Mouse (Mus musculus) mouse trophoblast stem cell (cell line): ENCODE results near the gene F13a1.

ENCODE experiments used
- in situ Hi-C, 2 experiments: fragments of 300-500 bp; cut with MseI, MboI; formaldehyde crosslinking; loops; 2 replicates in 1 of 2; 3 replicates in 1 of 2; pipeline ENCODE4 v1.15.1; 2025

Gene F13a1

DNA sequence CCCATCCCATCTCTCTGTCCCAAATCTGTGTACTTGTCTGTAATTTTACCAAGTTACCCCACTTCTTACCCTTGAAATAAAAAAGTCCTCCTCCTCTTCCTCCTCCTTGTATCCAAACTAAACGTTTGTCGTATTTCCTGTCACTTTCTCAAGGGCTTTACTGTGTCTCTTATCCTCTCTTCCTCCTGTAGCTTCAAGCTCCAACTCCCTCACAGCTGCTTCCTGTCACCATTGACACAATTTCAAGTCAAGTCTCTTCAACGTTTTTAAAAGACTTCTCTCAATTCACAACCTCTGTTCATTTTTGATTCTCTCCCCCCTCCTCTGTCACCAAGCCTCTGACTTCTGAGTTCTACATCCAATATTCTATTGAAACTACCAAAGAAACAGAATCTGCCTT is at the start of gene F13a1:
F13a1 (minus strand) TSS at position 119 of the 400 bp plus-strand sequence.
- in situ Hi-C loops, result no loop called here

DNA sequence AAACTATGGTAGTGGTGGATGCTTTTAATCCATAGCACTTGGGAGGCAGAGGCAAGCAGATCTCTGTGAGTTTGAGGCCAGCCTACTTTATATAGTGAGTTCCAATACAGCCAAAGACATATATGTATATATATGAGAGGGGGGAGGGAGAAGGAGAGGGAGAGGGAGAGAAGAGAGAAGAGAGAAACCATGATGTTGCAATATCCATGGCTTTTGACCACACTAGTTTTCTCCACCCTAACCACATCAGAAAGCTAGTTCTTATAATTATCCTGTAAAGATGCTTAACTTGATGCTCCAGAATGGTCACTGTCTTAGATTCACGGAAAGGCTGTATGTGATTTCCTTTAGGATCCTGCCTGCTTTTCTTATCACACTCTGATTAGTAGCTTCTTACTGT is 41.6 kb upstream of the F13a1 start:
- in situ Hi-C loops, result no loop called here

DNA sequence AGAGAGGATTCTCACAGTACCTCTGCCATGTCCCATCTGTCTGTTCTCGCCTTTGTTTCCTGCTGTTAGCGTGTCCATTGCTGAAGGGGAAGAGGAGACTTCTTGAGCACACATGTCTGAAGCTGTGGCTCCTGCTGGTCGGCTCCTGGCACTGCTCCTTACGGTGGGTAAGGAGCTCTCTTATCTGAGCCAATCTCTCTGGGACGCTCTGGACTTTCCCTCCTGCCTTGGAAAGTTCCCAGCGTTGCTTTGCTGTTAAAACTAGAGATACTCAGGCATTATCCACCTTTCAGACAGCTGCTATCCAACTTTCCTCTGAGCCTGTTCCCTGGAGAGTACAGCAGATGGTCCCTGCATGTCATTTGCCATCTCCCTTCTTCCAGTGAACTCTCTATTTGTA is 39.1 kb upstream of the F13a1 start:
- in situ Hi-C loops, result no loop called here

DNA sequence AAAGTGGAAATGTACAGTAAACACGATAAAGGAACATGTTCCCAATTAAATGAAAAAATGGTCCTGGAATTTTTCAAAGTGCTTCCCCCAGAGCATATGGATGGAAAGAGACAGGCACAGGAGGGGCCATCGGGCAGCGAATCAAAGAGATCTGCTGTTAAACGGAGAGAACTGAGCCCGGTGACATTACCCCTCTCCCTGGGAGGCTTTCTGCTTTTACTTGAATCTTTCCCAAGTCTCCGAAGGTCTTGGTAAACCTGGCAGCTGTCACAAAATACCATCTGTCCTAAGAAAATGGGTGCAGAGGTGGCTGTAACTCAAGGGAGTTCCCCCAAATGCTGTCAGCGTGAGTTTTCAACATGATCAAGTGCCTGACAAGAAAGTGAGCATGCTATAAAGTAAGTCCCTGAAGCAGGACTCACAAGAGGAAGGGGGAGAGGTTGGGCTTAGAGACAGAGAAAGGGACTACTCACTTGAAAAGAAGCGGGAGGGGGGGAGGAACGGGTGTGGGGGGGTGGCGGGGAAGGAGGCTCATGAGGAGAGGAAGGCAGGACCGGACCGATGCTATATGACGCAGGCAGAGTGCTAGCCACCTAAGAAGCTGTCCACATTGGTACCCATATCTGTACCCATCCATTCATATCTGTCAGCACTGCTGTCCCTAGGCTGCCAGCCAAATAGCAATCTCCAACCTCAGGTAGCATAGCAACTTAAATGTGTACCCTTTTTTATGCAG is 31.6 kb upstream of the F13a1 start:
- in situ Hi-C loops, result no loop called here

DNA sequence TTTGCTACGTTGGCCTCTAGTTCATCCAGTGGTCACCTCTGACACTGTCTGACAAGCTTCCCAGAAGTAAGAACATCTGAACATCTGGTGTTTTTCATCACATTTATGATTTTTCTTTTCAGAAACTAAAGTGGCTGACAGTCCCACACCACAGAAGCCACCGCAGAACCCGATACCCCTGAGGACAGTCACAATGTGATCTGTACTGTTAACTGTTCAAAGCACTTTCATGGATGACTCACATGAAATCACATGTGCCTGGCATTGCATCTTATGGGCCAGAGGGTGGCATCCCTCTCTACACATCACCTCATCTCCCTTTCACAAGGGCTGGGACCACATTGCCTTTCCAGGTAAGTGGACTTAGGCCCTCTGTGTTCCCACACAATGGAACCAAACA is 21.3 kb upstream of the F13a1 start:
- in situ Hi-C loops, result no loop called here

DNA sequence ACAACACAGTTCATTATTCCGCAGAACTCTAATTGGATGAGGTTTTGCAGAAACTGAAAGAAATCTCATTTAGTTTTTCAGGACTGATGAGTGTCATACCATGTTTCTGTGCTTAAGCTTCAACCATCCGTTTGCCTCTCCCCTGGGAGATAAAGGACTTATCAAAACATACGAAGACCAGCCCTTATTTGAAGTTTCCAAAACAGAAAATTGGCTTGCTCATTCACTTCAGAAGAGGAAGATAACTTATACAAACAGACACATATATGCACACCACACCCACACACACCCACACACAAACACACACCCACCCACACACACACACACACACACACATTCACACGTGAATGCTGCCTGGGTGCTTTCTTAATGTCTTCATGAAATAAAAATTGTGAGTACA is 20.8 kb upstream of the F13a1 start:
- in situ Hi-C loops, result no loop called here

DNA sequence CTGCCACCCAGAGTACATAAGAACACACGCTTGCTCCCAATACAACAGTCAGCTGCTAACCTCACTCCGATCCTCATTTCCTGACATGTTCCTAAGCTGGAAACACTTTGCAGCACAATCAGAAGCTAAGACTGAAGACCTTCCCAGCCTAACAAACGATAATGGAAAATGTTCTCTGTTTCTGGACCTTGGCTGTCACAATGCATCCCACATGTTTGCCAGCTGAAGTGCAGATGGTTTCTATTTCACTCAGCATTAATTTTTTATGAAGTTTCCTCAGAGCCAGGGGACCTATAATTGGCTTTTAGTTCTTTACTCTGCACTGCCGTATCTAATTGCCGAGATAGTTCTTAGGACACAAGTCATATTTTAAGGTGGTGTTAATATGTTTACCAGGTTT is 10.8 kb upstream of the F13a1 start:
- in situ Hi-C loops, result no loop called here

DNA sequence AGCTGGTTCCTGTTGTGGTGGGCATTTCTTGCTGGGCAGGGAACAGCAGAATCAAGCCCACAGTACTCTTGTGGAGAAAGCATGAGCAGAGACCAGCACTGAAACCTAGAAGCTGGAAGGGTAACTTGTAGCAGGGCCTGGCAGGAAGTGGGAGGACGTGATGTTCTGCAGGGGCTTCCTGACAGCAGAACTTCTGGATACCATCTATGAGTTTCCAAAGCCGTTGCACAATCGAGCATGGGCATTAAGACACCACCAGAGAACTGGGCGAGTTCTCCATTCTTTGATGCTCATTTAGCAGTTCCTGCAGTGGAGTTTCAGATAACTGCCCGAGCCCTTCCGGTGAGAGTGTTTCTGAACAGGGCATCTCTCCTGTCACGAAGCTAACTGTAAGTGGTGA is 6.6 kb upstream of the F13a1 start:
- in situ Hi-C loops, result no loop called here

DNA sequence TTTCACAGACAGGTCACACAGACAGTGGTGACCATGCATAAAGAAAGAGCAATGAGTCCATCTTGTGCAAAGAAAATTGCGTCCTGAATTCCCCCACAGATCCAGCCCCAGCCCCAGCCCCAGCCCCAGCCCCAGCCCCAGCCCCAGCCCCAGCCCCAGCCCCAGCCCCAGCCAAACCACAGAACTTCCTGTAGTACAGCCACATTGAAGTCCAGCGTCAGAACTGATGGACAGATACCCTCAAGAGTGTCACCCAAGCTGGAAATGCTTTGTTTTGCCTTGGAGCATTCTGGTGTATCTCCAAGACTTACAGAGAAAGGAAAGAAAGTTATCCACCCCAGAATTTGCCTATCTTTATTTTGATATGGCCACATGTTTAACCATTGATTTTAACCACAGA is 413 bp downstream of the F13a1 start:
- in situ Hi-C loops, result no loop called here

DNA sequence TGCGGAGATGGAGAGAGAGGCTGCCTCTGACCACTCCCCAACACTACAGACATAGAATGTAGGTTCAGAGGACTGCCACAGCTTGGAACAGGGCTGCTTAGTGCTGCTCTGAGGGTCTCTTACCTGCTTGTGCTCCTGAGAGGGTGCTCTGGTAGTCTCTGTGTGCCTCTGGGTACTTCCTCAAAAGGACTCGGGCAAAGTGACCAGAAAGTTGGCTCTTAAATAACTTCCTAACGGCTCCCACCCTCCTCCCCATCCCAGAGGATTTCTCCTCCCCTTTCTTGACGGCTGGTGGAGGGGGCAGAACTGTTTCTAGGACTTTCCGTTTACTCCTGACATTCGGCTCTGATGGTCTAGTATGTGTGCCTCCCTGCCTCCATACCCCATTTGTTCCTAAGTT is 1.0 kb downstream of the F13a1 start:
- in situ Hi-C loops, result no loop called here

DNA sequence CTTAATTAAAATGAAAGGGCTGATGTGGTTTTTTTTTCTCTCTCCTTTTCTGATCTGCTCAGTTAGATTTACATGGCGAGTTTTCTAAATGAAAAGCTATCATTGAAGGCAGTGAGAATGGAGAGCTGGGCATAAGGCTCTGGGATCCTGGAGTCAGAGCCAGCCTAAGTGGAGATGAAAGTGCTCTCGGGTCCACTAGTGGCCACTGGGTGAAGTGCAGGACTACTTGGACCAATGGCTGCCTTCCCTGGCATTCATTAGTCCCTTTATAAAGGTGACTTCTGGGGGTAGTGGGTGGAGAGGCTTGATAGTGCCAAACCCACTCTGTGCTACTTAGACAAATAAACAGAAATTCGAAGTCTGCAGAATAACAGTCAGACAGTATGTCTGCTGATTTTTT is 5.0 kb downstream of the F13a1 start:
- in situ Hi-C loops, result no loop called here

DNA sequence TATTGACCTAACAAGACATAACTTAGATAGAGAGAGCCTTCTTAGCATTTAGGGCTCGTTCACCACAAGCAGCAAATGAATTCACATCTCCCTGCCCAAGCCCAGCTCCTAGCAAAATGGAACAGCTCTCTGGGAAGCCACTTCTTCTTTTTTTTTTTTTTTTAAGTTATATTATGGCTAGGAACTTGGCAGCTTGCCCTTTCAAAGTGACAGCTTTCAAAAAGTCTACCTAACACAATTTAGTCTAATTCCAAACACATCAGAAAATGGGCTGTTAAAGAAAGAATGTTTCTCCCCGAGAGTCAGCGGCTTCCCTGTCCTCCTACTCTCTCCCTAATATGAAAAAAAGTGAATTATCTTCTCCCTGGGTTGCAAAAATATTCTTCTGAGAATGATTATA is 15.3 kb downstream of the F13a1 start:
- in situ Hi-C loops, result no loop called here

DNA sequence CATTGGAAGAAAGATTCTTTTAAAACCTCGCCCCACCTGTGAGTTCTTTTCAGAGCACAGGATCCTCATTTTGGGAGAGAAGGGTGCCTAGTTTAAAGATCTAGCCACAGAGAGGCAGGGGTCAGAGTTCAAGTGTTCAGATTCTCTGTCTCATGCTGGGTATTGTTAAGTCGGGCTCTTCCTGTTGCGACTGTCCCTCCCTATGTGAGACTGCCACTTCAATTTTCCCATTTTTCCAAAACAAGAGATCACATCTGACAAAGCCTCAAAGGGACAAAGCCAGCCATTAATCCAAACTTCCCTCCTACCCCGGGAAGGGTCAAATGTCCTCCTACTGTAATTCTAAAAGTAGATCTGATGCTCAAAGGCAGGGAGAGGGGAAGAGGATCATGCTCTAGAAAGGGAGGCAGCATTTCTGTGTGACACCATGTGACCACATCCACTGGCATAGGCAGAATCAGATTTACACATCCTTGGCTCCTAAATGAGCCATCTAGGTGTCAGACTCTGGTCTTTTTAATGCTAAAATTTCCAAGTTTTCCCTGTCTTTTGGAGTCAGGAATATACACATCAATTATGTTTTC is 24.0 kb downstream of the F13a1 start:
- in situ Hi-C loops, result no loop called here

DNA sequence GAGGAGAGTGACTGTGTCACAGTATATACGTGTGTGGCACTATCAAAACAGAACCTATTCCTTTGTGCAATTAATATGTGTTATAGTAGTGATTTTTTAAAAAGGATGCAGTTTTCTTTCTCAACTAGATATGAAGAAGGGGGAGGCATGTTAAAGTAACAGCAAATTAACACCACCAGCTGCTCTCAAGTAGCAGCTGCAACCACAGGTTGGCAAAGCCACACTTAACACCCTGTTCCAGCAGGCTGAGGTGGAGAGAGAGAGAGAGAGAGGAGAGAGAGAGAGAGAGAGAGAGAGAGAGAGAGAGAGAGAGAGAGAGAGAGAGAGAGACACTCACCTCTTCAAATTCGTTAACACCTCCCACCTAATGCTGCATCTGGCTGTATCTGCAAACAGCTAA is 28.5 kb downstream of the F13a1 start:
- in situ Hi-C loops, result no loop called here

DNA sequence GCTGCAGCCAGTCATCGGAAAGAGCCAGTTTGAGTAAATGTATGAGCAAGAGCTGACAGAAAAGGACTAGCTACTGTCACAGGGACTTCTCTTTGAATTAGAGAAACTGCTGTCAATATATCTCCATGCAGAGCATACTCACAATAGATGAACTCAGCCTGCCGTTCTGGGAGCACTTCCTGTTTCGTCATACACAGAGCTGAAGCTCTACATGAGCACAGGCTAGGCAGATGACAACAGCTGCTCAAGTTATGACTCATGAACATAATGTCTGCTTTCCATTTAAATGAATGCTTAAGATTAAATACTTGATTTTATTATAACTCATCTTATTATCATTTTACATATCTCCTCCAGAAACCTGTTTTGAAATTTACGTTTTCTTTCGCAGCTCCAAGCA is 39.3 kb downstream of the F13a1 start:
- in situ Hi-C loops, result no loop called here

DNA sequence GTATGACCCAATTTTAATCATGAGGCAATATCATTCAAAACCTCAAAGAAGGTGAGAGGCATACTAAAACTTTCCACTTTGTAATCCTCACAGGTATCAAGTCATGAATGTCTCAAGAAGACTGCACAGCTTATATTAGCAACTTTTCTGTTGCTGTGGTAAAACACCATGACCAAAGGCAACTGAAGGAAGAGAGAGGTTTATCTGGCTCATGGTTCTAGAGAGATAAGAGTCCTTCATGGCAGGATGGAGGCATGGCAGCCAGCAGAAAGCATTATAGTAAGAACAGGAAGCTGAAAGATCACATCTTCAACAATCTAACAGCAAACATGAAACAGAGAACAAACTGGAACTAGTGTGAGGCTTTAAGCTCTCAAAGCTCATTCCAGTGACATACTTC is 43.8 kb downstream of the F13a1 start:
- in situ Hi-C loops, result no loop called here

DNA sequence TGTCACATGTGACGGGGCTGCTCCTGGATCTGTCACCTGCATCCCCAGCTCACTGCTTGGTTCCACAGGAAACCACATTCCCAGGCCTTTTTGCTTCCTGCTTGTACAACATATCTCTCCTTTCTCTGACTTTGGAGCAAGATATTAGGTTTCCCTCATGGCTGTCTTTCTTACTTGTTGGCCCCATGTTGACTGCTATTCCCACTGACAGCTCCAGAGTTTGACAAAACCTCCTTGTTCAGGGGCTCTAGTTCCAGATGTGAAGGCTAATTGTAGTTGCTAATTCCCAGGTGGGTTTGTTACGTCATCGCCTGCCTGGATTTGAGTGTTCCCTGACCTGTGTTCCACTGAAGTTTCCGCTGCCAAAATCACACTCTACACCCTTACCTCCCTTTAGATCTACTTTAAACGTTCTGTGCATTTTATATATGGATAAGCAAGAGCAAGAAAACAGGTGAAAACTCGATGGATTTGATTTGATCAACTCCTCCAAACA is 50.8 kb downstream of the F13a1 start:
- in situ Hi-C loops, result no loop called here

DNA sequence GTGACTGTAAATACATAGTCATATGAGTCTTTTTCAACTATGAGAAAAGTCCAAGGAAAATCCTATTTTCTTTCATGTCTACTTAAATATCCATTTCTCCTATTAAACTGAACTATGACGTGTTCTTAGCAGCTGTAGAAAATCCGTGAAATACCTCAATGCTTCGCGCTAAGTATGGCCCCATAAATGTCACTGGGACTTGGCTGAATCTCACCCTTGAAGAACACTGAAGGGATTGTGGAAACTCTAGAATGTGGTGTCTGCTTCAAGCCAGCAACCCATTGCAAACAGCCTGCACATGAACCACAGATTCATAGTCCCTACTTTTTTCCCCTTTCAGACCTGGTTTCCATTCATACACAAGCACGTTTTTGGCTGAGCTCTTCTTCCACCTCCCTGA is 56.5 kb downstream of the F13a1 start:
- in situ Hi-C loops, result no loop called here

DNA sequence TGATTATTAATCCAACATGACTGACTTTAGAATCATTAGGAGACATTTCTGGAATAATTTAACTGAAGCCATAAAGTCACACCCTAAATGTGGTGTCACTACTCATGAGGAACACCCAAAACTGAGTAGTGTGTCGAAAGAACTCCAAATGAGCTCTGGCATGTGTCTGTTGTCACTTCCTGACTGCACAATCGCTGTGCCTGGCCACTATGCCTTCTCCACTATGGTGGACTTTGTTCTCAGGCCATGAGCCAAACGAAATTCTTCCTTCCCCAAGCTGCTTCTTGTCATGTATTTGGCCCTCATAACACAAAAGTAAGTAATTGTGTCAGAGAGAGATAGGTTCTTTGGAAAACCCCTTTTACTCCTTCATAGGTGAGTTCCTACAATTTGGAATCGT is 61.7 kb downstream of the F13a1 start:
- in situ Hi-C loops, result no loop called here

DNA sequence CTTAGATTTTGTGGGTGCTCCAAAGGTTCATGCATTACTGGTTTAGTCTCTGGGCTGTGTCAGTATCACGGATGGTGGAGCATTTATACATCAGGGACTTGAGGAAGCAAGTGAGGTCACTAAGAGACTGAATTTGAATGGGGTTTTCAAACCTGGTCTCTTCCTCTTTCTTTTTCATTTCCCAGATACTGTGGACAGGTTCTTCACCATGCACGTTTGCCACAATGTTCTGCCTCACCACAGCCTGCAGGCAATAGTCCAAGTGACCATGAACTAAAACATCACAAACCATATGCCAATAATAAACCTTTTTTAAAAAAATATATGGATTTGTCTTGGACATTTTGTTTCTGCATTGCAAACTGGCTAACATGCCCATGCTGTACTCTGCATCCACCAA is 77.0 kb downstream of the F13a1 start:
- in situ Hi-C loops, result no loop called here

DNA sequence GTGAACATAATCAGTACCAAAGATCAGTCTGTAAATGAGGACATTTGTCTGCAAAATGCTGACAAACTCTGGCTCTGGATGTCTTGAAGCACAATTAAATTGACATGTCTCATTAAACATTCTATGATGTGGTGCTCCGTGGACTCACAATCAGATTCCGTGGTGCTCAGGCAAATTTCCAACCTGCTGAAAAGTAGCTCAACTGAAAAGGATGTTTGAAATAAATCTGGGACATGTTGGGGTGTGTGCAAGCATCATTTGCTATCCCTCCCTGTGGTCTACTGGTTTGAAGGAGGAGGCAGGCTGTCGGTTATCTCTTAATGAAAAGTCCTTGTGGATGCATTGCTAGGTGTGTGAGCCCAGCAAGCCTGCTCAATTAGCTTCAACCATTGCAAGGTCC is 77.8 kb downstream of the F13a1 start:
- in situ Hi-C loops, result no loop called here

DNA sequence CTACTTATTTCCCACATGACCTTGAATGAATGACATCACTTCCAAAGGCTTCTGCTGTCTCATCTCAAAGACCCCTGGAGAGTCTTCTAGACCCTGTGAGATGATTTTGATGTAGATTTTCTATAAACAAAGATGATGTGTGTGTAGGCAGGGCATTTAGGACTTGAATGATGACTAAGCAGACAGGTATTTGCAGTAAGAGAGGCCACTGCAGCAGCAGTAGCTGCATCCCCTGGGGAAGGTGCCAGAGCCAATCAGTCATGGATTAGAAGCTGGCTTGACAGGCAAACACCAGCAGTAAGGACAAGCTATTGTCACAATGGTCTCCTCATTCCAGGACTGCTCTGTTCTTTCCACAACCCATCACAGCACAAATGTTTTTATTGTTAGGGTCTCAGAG is 87.1 kb downstream of the F13a1 start:
- in situ Hi-C loops, result no loop called here

DNA sequence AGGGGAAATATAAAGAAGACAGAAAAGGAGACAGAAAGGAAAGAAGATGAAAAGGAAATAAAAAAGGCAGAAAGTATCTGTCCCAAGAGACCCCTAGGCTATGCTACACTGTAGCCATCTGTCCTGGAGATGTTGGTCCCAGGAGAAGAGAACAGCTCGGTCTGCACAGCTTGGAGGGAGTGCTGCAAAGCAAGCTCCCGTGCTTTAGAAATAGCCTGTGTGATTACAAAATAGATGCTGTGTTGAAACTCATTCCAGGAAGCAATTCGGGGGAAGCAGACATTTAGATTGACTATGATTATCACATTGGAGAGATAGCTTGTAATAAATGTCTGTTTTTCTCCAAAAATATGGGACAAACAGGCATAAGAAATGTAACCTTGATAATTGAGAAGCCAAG is 91.0 kb downstream of the F13a1 start:
- in situ Hi-C loops, result no loop called here

DNA sequence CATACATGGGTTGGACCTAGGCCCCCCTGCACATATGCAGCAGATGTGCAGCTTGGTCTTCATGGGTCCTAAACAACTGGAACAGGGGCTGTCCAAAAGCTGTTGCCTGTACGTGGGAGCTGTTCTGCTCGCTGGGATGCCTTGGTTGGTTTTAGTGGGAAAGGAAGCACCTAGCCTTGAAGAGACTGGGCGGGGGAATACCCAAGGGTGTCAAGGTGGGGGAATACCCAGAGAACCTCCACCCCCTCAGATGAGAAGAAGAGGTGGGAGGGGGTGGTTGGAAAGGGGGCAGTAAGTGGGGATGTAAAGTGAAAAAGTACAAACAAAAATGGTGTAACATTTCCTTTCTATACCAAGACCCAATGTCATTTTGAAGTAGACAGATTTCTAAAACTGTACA is 95.1 kb downstream of the F13a1 start:
- in situ Hi-C loops, result no loop called here
